Mouse (Mus musculus) thymus, adult 2 months (tissue): Measurements from ENCODE around the gene Madd.

Experiments used
- CTCF ChIP-seq: fragments of 200-500 bp; IDR thresholded peaks from 2 replicates; pipeline ENCODE4 v1.5.1; 2012; ENCODE audit warnings: mild to moderate bottlenecking, control low read depth, low read length, moderate library complexity, borderline replicate concordance; ENCODE audit not compliant: control insufficient read depth, poor library complexity, insufficient read depth; ENCODE audit errors: extremely low read depth
- POLR2A ChIP-seq: fragments of 200-500 bp; IDR thresholded peaks from 2 replicates; pipeline ENCODE4 v1.6.1; 2012; ENCODE audit warnings: mild to moderate bottlenecking, low read length, control low read depth, moderate library complexity; ENCODE audit not compliant: control insufficient read depth, poor library complexity, insufficient read depth; ENCODE audit errors: extremely low read depth

GRCm38 (mm10) chr2:91198888-91199287 lies 15.3 kb upstream of the Madd start:
- TF ChIP-seq POLR2A (no peak), CTCF (no peak)
